Mouse (Mus musculus) stomach, embryonic 15.5 days (tissue): Measurements from ENCODE around the gene Ephb2. TPM values are rescaled to one million over a fixed set of nuclear protein-coding genes. Genes with fewer than 3 reads are reported as not detected.

Experiments
- ATAC-seq: fragments of 200-750 bp; cut with Nextera tagmentation; 2 replicates; pipeline ENCODE4 v1.8.0; 2017; ENCODE audit warnings: low read depth, moderate number of reproducible peaks, moderate TSS enrichment; ENCODE audit not compliant: insufficient read depth, low FRiP score
- H3K27ac ChIP-seq: fragments of 300-500 bp; sonication (generic); 2 replicates; pipeline ENCODE4 v1.5.1; 2015; ENCODE audit warnings: mild to moderate bottlenecking, inconsistent platforms
- H3K27me3 ChIP-seq: fragments of 300-500 bp; sonication (generic); replicated peaks from 2 replicates; pipeline ENCODE4 v1.6.1; 2015; ENCODE audit warnings: inconsistent platforms
- H3K36me3 ChIP-seq: fragments of 300-500 bp; sonication (generic); 2 replicates; pipeline ENCODE4 v1.6.1; 2015; ENCODE audit warnings: inconsistent platforms
- H3K4me1 ChIP-seq: fragments of 300-500 bp; sonication (generic); 2 replicates; pipeline ENCODE4 v1.6.1; 2015; ENCODE audit warnings: inconsistent platforms
- H3K4me2 ChIP-seq: fragments of 300-500 bp; sonication (generic); 2 replicates; pipeline ENCODE4 v1.6.1; 2015; ENCODE audit warnings: mild to moderate bottlenecking, inconsistent platforms
- H3K4me3 ChIP-seq: fragments of 300-500 bp; sonication (generic); replicated peaks from 2 replicates; pipeline ENCODE4 v1.5.1; 2015; ENCODE audit warnings: inconsistent platforms
- H3K9ac ChIP-seq: fragments of 300-500 bp; sonication (generic); 2 replicates; pipeline ENCODE4 v1.6.1; 2015; ENCODE audit warnings: inconsistent platforms
- H3K9me3 ChIP-seq: fragments of 300-500 bp; sonication (generic); 2 replicates; pipeline ENCODE4 v1.6.1; 2016; ENCODE audit warnings: inconsistent platforms
- WGBS: fragments of 180-500 bp; shearing (Covaris S2); methylation state at CpG from one replicate; pipeline ENCODE4 v1.1.7; 2015; 5-methylcytosine and 5-hydroxymethylcytosine counted together
- polyA plus RNA-seq: library from polyadenylated mRNA; unstranded; fragments of >200 nt; fragmentation: Nextera tagmentation; extraction: Ambion mirVana; gene quantifications from 2 replicates; pipeline ENCODE4 v1.2.1, GENCODE M21; 2015

Ephb2 gene
- polyA plus RNA-seq, 1 experiment from 2014 or later = 8.6 TPM

DNA sequence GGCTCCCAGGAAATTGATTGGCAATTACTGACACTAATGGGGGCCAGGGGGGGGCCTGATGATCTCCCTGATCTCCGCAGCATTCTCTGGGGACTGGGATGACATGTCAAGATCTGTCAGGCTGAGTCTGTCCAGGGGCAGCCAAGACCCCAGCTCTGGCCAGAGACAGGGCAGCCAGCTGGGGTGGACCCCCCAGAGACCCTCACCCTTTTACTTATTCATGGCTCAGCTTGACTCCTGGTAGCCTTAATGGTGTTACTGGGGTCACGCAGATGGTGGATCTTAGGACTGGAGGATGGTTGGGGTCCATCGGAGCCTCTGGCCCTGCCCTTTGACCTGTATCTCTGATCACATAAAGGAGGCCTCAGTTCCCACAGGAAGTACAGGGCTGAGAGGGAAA is 97.5 kb downstream of the Ephb2 start:
- Histone ChIP-seq H3K9ac (no peak overlapping the region), H3K27ac (no peak overlapping the region), H3K4me2 (no peak overlapping the region), H3K27me3 (no peaks in the 10 kb centered on the region), H3K4me3 (no peak overlapping the region), H3K9me3 (no peaks in the 10 kb centered on the region), H3K4me1 (peaks cover 48% of the 10 kb centered on the region), H3K36me3 (no peaks in the 10 kb centered on the region)
- WGBS = 58% methylated on average over 3 of the region's 3 CpGs
- no peak for ATAC-seq

DNA sequence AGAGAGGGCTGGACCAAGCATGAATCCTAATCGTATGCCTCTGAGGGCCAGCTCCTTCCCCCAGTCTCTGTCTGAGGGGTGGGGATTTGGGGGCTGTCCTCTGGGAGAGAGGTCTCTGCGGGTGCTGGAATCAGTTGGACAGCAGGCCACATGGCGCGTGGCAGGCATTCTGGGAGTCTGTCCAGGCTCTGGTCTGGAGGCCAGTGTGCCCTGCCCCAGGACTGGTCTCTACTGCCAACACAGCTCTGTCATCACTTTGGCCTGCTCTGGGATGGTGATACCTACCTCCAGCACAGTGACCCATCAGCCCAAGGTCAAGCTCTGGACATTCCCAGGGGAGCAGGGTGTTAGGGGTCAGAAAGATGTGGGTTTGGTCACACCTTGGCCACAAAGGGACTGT is 99.9 kb downstream of the Ephb2 start:
- WGBS = 58% methylated on average over 4 of the region's 4 CpGs
- no peak overlapping the region for H3K27ac ChIP-seq
- H3K4me1 ChIP-seq = peaks cover 49% of the 10 kb centered on the region

DNA sequence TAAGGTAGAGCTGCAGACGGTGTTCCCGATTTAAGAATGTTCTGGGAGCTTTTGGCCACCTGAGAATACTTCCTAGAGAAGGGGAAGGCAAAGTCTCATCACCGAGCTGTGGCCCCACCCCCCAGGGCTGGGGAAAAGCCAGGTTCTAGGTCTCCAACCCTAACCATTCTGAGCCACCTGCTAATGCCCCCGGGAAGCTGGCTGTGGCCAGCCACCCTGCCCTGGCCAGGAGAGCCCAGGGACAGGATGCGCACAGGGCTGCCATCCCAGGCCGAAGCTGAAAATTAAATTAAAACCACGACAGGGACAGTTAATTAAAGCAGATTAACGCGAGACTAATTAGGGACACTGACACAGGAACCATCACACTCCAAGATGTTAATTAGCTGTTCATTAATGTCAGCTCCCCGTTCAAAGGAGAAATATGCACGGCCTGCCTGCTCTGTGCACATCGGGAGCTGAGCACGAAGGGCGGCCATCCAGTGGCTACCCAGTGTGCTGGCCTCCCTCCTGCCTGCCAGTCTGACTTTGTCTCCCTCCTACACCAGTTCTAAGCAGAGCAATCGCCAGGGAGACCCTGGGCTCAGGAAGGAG is 101.5 kb downstream of the Ephb2 start:
- Histone ChIP-seq H3K9ac (no peak overlapping the region), H3K36me3 (no peaks in the 10 kb centered on the region), H3K9me3 (no peaks in the 10 kb centered on the region), H3K27me3 (no peaks in the 10 kb centered on the region), H3K4me3 (no peak overlapping the region), H3K4me1 (peaks cover 51% of the 10 kb centered on the region), H3K4me2 (no peak overlapping the region), H3K27ac (no peak overlapping the region)
- no peak for ATAC-seq
- WGBS = 74% methylated on average over 15 of the region's 15 CpGs

More for the DNA sequence above, 99.9 kb downstream of the Ephb2 start:
- Histone ChIP-seq H3K4me2 (no peak overlapping the region), H3K9ac (no peak overlapping the region), H3K9me3 (no peaks in the 10 kb centered on the region), H3K36me3 (no peaks in the 10 kb centered on the region), H3K4me3 (no peak overlapping the region), H3K27me3 (no peaks in the 10 kb centered on the region)
- no peak for ATAC-seq

DNA sequence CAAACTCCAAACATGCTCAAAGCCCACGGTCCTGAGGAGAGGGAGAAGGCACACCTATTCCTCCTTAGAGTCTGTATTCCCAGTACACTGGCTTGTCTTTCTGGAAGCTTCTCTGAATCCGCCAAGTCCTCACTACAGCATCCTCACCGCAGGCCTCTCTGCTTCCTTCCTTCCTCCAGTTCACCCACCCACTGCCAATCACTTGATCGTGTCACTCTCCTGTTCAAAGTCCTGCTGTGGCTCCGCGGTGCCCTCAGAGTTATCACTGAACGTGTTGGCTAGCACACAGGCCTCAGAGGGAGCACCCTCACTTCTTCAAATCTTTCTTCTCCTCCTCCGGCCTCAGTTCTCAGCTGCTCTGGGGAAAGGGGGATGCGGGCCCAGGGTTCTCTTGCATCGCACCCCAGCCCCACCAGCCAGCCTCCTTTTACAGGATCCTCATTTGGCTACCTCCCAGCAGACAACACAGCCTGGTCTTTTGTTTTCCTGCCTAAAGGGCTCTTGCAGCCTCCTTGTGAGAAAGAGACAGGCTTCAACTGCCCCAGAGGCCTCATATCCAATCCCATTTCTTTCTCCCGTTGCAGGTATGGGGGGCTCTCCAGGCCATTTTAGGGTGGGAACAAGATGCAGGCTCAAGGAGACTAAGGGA is 102.4 kb downstream of the Ephb2 start:
- ATAC-seq = 0 out of 2 replicates have a peak, but pooled peaks have one; percentile 32
- H3K4me3 ChIP-seq = no peak overlapping the region
- WGBS = 27% methylated on average over 11 of the region's 11 CpGs
- H3K4me1 ChIP-seq = peaks cover 48% of the 10 kb centered on the region
- H3K4me2 ChIP-seq = no peak overlapping the region
- no peaks in the 10 kb centered on the region for H3K27me3 ChIP-seq
- no peaks in the 10 kb centered on the region for H3K36me3 ChIP-seq
- H3K27ac ChIP-seq = peak overlapping the region; percentile 85
- no peaks in the 10 kb centered on the region for H3K9me3 ChIP-seq
- no peak overlapping the region for H3K9ac ChIP-seq

DNA sequence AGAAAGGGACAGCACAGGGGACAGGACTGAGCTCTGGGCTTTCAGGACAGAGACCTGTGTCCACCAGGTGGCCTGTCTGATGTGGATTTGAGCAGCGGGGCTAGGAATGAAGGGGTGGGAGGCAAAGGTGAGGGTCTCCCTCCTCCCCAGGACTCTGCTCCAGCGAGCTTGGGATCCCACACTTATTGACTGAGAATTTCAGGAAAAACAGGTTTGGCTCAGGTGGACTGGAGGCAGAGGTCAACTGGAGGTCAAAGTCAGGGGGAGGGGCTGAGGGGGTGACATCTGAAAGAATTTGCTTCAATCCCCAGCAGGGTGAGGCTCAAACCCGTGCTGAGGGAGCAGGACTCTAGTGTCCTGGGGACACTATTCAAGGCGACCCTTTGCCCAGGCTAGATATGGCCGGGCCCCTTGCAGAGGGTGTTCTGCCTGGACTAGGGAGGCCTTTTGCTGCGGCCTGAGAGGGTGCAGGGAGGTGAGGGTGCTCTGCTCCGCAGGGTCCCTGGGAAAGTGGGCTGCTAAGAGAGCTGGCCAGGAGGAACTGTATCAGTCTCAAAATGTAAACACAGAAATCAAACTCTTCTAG is 103.2 kb downstream of the Ephb2 start:
- 33% methylated on average over 7 of the region's 7 CpGs for WGBS
- Histone ChIP-seq H3K4me3 (no peak overlapping the region), H3K9me3 (no peaks in the 10 kb centered on the region), H3K9ac (no peak overlapping the region), H3K4me1 (peaks cover 48% of the 10 kb centered on the region), H3K4me2 (peak overlapping the region; percentile 28; the same call in 1 of the 2 replicates), H3K27ac (peak overlapping the region; percentile 85), H3K36me3 (no peaks in the 10 kb centered on the region), H3K27me3 (no peaks in the 10 kb centered on the region)
- ATAC-seq = peak; percentile 24

DNA sequence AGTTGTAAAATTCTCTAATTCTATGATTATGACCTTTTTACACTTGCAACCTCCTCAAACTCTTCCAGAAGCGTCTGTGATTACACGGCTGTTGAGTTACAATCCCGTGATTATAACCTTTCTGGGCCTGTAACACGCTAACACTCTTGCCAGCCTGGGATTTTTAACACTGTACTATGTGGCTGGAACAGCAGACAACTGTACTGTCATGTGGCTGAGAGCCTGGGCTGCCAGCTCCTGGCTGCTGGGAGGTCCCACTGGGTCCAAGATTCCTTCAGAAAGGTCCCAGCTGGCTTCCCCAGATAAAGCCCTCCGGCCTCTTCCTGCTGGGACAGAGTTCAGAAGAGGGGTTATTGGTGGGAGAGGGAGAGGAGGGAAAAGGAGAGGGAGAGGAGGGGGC is 104.0 kb downstream of the Ephb2 start:
- Histone ChIP-seq H3K4me1 (peaks cover 48% of the 10 kb centered on the region), H3K36me3 (no peaks in the 10 kb centered on the region), H3K4me2 (no peak overlapping the region), H3K9ac (no peak overlapping the region), H3K27me3 (no peaks in the 10 kb centered on the region), H3K27ac (peak overlapping the region; percentile 67), H3K4me3 (no peak overlapping the region), H3K9me3 (no peaks in the 10 kb centered on the region)
- no peak for ATAC-seq
- WGBS = 45% methylated on average over 5 of the region's 5 CpGs

DNA sequence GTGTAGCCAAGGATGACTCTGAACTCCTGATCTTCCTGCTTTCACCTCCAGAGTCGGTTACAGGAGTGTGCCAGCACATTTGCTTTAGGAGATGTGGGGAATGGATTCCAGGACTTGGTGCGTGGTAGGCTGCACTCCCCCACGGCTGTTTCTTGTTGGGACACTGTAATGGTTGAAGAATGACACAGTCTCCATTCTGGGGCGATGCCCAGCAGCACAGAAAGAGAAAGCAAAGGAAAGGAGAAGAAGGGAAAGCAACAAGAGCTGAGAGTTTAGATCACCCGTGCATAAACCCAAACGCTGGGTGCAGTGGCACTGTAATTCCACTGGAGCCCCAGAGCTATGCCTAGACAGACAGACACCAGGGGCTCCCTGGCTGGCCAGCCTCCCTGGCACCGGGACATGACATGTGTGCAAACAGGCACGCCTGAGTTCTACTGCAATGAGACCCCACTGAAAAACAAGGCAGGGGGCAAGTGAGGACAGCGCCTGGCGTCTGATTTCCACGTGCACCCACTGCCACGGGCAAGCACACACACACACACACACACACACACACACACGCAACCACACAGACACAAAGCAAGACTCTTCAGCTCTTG is 104.7 kb downstream of the Ephb2 start:
- Histone ChIP-seq H3K36me3 (no peaks in the 10 kb centered on the region), H3K4me1 (peaks cover 46% of the 10 kb centered on the region), H3K27ac (peak overlapping the region; percentile 67), H3K4me3 (no peak overlapping the region), H3K27me3 (no peaks in the 10 kb centered on the region), H3K9me3 (no peaks in the 10 kb centered on the region), H3K4me2 (no peak overlapping the region), H3K9ac (no peak overlapping the region)
- WGBS = 60% methylated on average over 13 of the region's 13 CpGs
- ATAC-seq = no peak

DNA sequence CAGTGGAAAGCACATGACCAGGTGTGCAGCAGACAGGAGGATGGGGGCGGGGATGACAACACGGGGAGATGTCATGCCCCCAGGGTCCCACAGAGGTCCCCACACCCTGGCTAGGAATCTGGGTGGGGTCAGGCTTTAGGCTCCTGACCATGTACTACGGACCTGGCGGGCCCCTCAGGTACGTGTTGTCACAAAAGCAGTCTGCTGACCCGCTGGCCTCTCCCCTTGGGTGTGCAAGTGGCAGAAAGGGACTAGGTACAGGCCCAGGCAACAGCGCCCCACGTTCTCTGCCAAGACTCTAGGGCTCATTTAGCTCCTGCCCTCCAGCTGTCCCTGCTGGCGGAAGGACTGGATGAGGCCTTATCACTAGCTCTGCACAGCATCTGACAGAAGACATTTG is 105.3 kb downstream of the Ephb2 start:
- no peak overlapping the region for H3K4me2 ChIP-seq
- 63% methylated on average over 9 of the region's 9 CpGs for WGBS
- H3K4me3 ChIP-seq = no peak overlapping the region
- peaks cover 46% of the 10 kb centered on the region for H3K4me1 ChIP-seq
- H3K27me3 ChIP-seq = no peaks in the 10 kb centered on the region
- no peak overlapping the region for H3K9ac ChIP-seq
- no peaks in the 10 kb centered on the region for H3K36me3 ChIP-seq
- H3K27ac ChIP-seq = peak overlapping the region; percentile 67; the same call in 1 of the 2 replicates
- H3K9me3 ChIP-seq = no peaks in the 10 kb centered on the region
- no peak for ATAC-seq

DNA sequence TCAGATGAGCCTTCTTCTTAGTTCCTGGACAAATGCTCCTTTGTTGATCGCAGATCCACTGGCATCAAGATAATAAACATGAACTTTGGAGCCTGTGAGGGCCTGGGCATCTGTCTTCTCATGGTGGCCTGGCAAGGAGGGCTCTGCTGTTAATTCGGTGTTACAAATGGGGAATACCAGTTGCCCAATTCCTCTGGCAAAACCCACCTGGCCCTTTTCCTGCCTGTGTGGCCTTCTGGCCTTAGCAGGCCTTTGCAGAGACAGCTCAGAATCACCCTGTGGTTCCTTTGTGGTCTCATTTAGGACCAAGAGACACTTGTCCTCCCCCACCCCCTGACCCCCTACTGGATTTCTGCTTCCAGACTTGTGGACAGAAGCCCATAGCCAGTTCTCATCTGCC is 106.2 kb downstream of the Ephb2 start:
- H3K27me3 ChIP-seq = no peaks in the 10 kb centered on the region
- H3K27ac ChIP-seq = no peak overlapping the region
- H3K4me1 ChIP-seq = peaks cover 44% of the 10 kb centered on the region
- ATAC-seq = no peak
- H3K4me3 ChIP-seq = no peak overlapping the region
- H3K9me3 ChIP-seq = no peaks in the 10 kb centered on the region
- no peak overlapping the region for H3K4me2 ChIP-seq
- H3K9ac ChIP-seq = no peak overlapping the region
- no peaks in the 10 kb centered on the region for H3K36me3 ChIP-seq
- WGBS = 94% methylated on average over 2 of the region's 2 CpGs

DNA sequence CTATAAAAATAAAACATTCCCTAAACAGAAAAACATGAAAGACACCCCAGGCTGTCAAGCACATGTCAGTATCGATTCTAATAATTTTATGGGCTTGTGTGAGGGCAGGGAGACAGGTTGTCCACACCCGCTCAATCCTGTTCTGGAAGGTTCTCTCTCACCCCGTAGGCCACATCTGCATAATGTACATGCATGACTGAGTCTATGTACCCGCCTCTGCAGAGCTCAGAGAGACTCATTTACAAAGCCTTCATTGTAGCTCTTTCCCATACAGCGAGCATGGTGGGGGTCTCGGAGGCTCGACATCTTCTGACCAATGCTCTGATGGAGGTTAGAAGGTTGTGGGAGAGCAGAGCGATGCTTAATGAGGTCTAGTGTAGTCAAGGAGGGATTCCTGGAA is 108.8 kb downstream of the Ephb2 start:
- Histone ChIP-seq H3K27ac (no peak overlapping the region), H3K27me3 (no peaks in the 10 kb centered on the region), H3K4me3 (no peak overlapping the region), H3K36me3 (no peaks in the 10 kb centered on the region), H3K4me2 (no peak overlapping the region), H3K4me1 (peaks cover 26% of the 10 kb centered on the region), H3K9me3 (no peaks in the 10 kb centered on the region), H3K9ac (no peak overlapping the region)
- WGBS = 80% methylated on average over 8 of the region's 8 CpGs
- no peak for ATAC-seq

DNA sequence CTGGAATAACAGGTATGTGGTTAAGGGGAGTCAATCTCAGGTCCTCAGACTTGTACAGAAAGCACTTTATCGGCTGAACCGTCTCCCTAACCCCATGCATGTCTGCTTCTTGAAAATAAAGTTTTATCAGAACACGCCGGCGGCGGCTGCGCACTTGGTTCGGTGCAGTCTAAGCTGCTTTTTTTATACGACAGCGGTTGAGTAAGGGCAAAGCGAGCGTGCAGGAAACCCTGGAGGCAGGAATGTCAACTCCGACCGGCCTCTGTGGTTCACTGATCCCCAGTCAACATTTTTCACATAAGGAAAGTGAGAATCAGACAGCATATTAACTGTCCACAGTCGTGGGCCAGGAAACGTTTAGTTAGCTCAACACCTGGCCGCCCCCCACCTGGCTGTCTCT is 111.1 kb downstream of the Ephb2 start:
- H3K27ac ChIP-seq = 0 out of 2 replicates have a peak overlapping the region, but pooled peaks have one; percentile 21
- no peaks in the 10 kb centered on the region for H3K36me3 ChIP-seq
- WGBS = 37% methylated on average over 17 of the region's 17 CpGs
- H3K27me3 ChIP-seq = no peaks in the 10 kb centered on the region
- H3K4me1 ChIP-seq = peaks cover 10% of the 10 kb centered on the region; the same call in 1 of the 2 replicates
- 0 out of 2 replicates have a peak, but pooled peaks have one; percentile 14 for ATAC-seq
- H3K4me2 ChIP-seq = no peak overlapping the region
- no peak overlapping the region for H3K9ac ChIP-seq
- no peak overlapping the region for H3K4me3 ChIP-seq
- no peaks in the 10 kb centered on the region for H3K9me3 ChIP-seq
